Mouse (Mus musculus): ENCODE data around the gene Reep3.
"Not testable (repeated sequence)": the region's sequence is repeated elsewhere in the genome, so short reads cannot be mapped to it uniquely, and the experiment has no call there.

Reep3 gene

GRCm38 (mm10) chr10:67018875-67019274, 77.9 kb downstream of the Reep3 start:
- DNase-seq (ENCODE audit: low read depth, low spot score), result no peak

- no peak for DNase-seq (ENCODE audit: low read depth, low spot score)
These were observed 78.9 kb downstream of the Reep3 start for GRCm38 (mm10) chr10:67017891-67018290.

GRCm38 (mm10) chr10:67017315-67017714, 79.4 kb downstream of the Reep3 start:
- DNase-seq (ENCODE audit: low read depth, low spot score), result no peak

- DNase-seq (ENCODE audit: low read depth, low spot score), result no peak
These were observed 80.0 kb downstream of the Reep3 start for GRCm38 (mm10) chr10:67016615-67017278.

- no peak for DNase-seq (ENCODE audit: low read depth, low spot score)
These were observed 82.0 kb downstream of the Reep3 start for GRCm38 (mm10) chr10:67014746-67015145.

GRCm38 (mm10) chr10:67010521-67010920, 86.2 kb downstream of the Reep3 start:
- DNase-seq (ENCODE audit: low read depth, low spot score), result no peak

- DNase-seq (ENCODE audit: low read depth, low spot score), result peak; percentile 49
These were observed 92.2 kb downstream of the Reep3 start for GRCm38 (mm10) chr10:67004527-67005042.

- peak; percentile 78 for DNase-seq (ENCODE audit: low read depth, low spot score)
These were observed 92.8 kb downstream of the Reep3 start for GRCm38 (mm10) chr10:67003743-67004526.

GRCm38 (mm10) chr10:67003009-67003742, 93.6 kb downstream of the Reep3 start:
- peak; percentile 89 for DNase-seq (ENCODE audit: low read depth, low spot score)

GRCm38 (mm10) chr10:67002207-67003008, 94.3 kb downstream of the Reep3 start:
- peak; percentile 86 for DNase-seq (ENCODE audit: low read depth, low spot score)

- not testable (repeated sequence) for DNase-seq (ENCODE audit: low read depth, low spot score)
These were observed 95.7 kb downstream of the Reep3 start for GRCm38 (mm10) chr10:67000958-67001615.

- no peak for DNase-seq (ENCODE audit: low read depth, low spot score)
These were observed 96.6 kb downstream of the Reep3 start for GRCm38 (mm10) chr10:67000136-67000535.

- DNase-seq (ENCODE audit: low read depth, low spot score), result no peak
These were observed 98.0 kb downstream of the Reep3 start for GRCm38 (mm10) chr10:66998770-66999169.

- no peak for DNase-seq (ENCODE audit: low read depth, low spot score)
These were observed 101.6 kb downstream of the Reep3 start for GRCm38 (mm10) chr10:66995181-66995580.

- no peak for DNase-seq (ENCODE audit: low read depth, low spot score)
These were observed 102.3 kb downstream of the Reep3 start for GRCm38 (mm10) chr10:66994469-66994868.

- DNase-seq (ENCODE audit: low read depth, low spot score), result no peak
These were observed 104.2 kb downstream of the Reep3 start for GRCm38 (mm10) chr10:66992591-66992990.

- no peak for DNase-seq (ENCODE audit: low read depth, low spot score)
These were observed 106.2 kb downstream of the Reep3 start for GRCm38 (mm10) chr10:66990506-66990905.

- DNase-seq (ENCODE audit: low read depth, low spot score), result no peak
These were observed 113.7 kb downstream of the Reep3 start for GRCm38 (mm10) chr10:66983043-66983442.

- no peak for DNase-seq (ENCODE audit: low read depth, low spot score)
These were observed 118.5 kb downstream of the Reep3 start for GRCm38 (mm10) chr10:66978215-66978614.

GRCm38 (mm10) chr10:66977093-66977492, 119.7 kb downstream of the Reep3 start:
- no peak for DNase-seq (ENCODE audit: low read depth, low spot score)

GRCm38 (mm10) chr10:66975451-66975850, 121.3 kb downstream of the Reep3 start:
- DNase-seq (ENCODE audit: low read depth, low spot score), result no peak

All from mesoderm, embryonic 11.5 days (tissue).